Mouse (Mus musculus) E14TG2a.4 (cell line): ENCODE measurements around the gene Rab40b.

Source experiments
- CTCF ChIP-seq: conservative IDR thresholded peaks from 2 replicates; pipeline ENCODE4 v1.5.1; 2014; ENCODE audit warnings: low read length
- POU5F1 ChIP-seq: IDR thresholded peaks from 2 replicates; pipeline ENCODE4 v1.6.1; 2014; ENCODE audit warnings: low read length, borderline replicate concordance

DNA sequence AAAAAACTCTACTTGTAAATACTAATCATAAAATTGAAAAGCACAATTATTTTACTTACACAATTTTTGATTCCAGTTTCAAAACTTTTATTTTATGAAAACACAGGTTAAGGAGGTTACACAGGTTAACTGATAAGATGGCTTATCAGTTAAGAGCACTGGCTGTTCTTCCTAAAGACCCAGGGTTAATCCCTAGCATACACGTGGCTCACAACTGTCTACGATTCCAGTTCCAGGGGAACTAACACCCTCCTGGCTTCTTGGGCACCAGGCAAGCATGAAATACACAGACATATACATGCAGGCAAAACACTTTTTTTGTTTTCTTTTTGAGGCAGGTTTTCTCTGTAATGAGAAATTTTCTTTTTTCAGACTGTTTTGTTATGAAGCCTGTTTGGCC is 39.9 kb downstream of the Rab40b start:
- no peak for TF ChIP-seq CTCF
- no peak for TF ChIP-seq POU5F1
